Mouse (Mus musculus) CD4-positive, CD25-positive, alpha-beta regulatory T cell, adult 2 months (primary cell): Measurements from ENCODE around the gene Fes.

ENCODE experiments used
- DNase-seq: peaks from one replicate; pipeline ENCODE4 v3.0.0-alpha.2; 2012; ENCODE audit warnings: low read depth, low spot score

Gene Fes

GRCm38 (mm10) chr7:80404101-80404894 is 16.6 kb upstream of the Fes start:
- DNase-seq, result peak; percentile 69

- DNase-seq, result peak; percentile 40
Observed at GRCm38 (mm10) chr7:80403551-80403950, 15.8 kb upstream of the Fes start.

- DNase-seq, result peak; percentile 79
Observed at GRCm38 (mm10) chr7:80402651-80403321, 15.0 kb upstream of the Fes start.

- DNase-seq, result peak; percentile 57
Observed at GRCm38 (mm10) chr7:80401860-80402641, 14.3 kb upstream of the Fes start.

GRCm38 (mm10) chr7:80401041-80401859 is 13.5 kb upstream of the Fes start:
- no peak for DNase-seq

GRCm38 (mm10) chr7:80400571-80400970 is 12.8 kb upstream of the Fes start:
- no peak for DNase-seq

GRCm38 (mm10) chr7:80400099-80400498 is 12.4 kb upstream of the Fes start:
- DNase-seq, result no peak

- DNase-seq, result no peak
Observed at GRCm38 (mm10) chr7:80398654-80399444, 11.1 kb upstream of the Fes start.

GRCm38 (mm10) chr7:80397986-80398385 is 10.2 kb upstream of the Fes start:
- no peak for DNase-seq

GRCm38 (mm10) chr7:80396427-80396826 is 8.7 kb upstream of the Fes start:
- peak; percentile 38 for DNase-seq

- no peak for DNase-seq
Observed at GRCm38 (mm10) chr7:80394600-80394999, 6.9 kb upstream of the Fes start.

- DNase-seq, result no peak
Observed at GRCm38 (mm10) chr7:80392119-80392518, 4.4 kb upstream of the Fes start.

GRCm38 (mm10) chr7:80387033-80387632 is 613 bp downstream of the Fes start:
- DNase-seq, result no peak

GRCm38 (mm10) chr7:80386235-80386930 is 1.4 kb downstream of the Fes start:
- peak; percentile 90 for DNase-seq

- no peak for DNase-seq
Observed at GRCm38 (mm10) chr7:80382919-80383318, 4.8 kb downstream of the Fes start.

GRCm38 (mm10) chr7:80379531-80379930 is 8.2 kb downstream of the Fes start:
- peak; percentile 72 for DNase-seq

GRCm38 (mm10) chr7:80377471-80377870 is 10.3 kb downstream of the Fes start:
- peak; percentile 90 for DNase-seq

GRCm38 (mm10) chr7:80376192-80376591 is 11.6 kb downstream of the Fes start:
- no peak for DNase-seq

GRCm38 (mm10) chr7:80375376-80376039 is 12.2 kb downstream of the Fes start:
- no peak for DNase-seq
